Mouse (Mus musculus): ENCODE results near the gene Olfr875. TPM values are rescaled to one million over a fixed set of nuclear protein-coding genes. Genes with fewer than 3 reads are reported as not detected.

Gene Olfr875
- total and polyA plus RNA-seq, 3 experiments, result not detected

- dilution Hi-C loops (cut with MboI; ENCODE audit: extremely low pct_ligation_motif_present, extremely low pct_unique_long_range_greater_than_20kb, low sequenced_read_pairs), result no loop called here
- H3K4me3 ChIP-seq (replicated peaks in 1 of 3; ENCODE audit: low read depth in 2 of 3, low read length in 2 of 3, poor library complexity in 1 of 3), result no peak overlapping the region
- no peak overlapping the region for H3K9ac ChIP-seq (ENCODE audit: insufficient read depth, low read depth)
- in situ Hi-C loops (cut with MboI; ENCODE audit: low pct_ligation_motif_present, low pct_unique_long_range_greater_than_20kb, low sequenced_read_pairs), result no loop called here
- H3K27me3 ChIP-seq (replicated peaks), result no peaks in the 10 kb centered on the region
- no peaks in the 10 kb centered on the region for H3K36me3 ChIP-seq (replicated peaks in 1 of 2; ENCODE audit: control insufficient read depth in 1 of 2, insufficient read depth in 1 of 2, low read length in 1 of 2)
- TF ChIP-seq TCF12 (IDR thresholded peaks at IDR 0.05; ENCODE audit: low read depth, low read length), result no peak
- 0 out of 2 replicates have a peak, but pooled peaks have one; percentile 13 for TF ChIP-seq EP300 (IDR thresholded peaks at IDR 0.05; ENCODE audit: low read length)
- no peaks in the 10 kb centered on the region for H3K9me3 ChIP-seq (replicated peaks; ENCODE audit: low read length)
- H3K4me2 ChIP-seq (ENCODE audit: insufficient read depth, low read depth, poor library complexity, severe bottlenecking), result no peak overlapping the region
- H3K79me2 ChIP-seq (replicated peaks; ENCODE audit: control insufficient read depth, extremely low read depth, insufficient read depth, poor library complexity, severe bottlenecking), result no peaks in the 10 kb centered on the region
- H3K27ac ChIP-seq (ENCODE audit: insufficient read depth, low read depth), result no peak overlapping the region
- peak; percentile 28 for DNase-seq (ENCODE audit: extremely low read depth)
- peaks cover 0 to 13% of the 10 kb centered on the region in 2 experiments; a peak in 2 of 4 replicates for H3K4me1 ChIP-seq (ENCODE audit: control insufficient read depth in 1 of 2, insufficient read depth in 2 of 2)
These were observed 35.6 kb downstream of the Olfr875 start for GRCm38 (mm10) chr9:37807235-37807634.

- H3K27ac ChIP-seq (ENCODE audit: insufficient read depth, low read depth), result no peak overlapping the region
- H3K4me1 ChIP-seq (ENCODE audit: control insufficient read depth in 1 of 2, insufficient read depth in 2 of 2), result peaks cover 0 to 13% of the 10 kb centered on the region in 2 experiments; a peak in 2 of 4 replicates
- H3K36me3 ChIP-seq (replicated peaks in 1 of 2; ENCODE audit: control insufficient read depth in 1 of 2, insufficient read depth in 1 of 2, low read length in 1 of 2), result no peaks in the 10 kb centered on the region
- no peak overlapping the region for H3K9ac ChIP-seq (ENCODE audit: insufficient read depth, low read depth)
- in situ Hi-C loops (cut with MboI; ENCODE audit: low pct_ligation_motif_present, low pct_unique_long_range_greater_than_20kb, low sequenced_read_pairs) (no loop called here), dilution Hi-C loops (cut with MboI; ENCODE audit: extremely low pct_ligation_motif_present, extremely low pct_unique_long_range_greater_than_20kb, low sequenced_read_pairs) (no loop called here)
- no peaks in the 10 kb centered on the region for H3K9me3 ChIP-seq (replicated peaks; ENCODE audit: low read length)
- no peaks in the 10 kb centered on the region for H3K27me3 ChIP-seq (replicated peaks)
- H3K4me3 ChIP-seq (replicated peaks in 1 of 3; ENCODE audit: low read depth in 2 of 3, low read length in 2 of 3, poor library complexity in 1 of 3), result no peak overlapping the region
- H3K79me2 ChIP-seq (replicated peaks; ENCODE audit: control insufficient read depth, extremely low read depth, insufficient read depth, poor library complexity, severe bottlenecking), result no peaks in the 10 kb centered on the region
- TF ChIP-seq MEF2A (IDR thresholded peaks at IDR 0.05; ENCODE audit: borderline replicate concordance, low read depth, low read length) (no peak), PAX5 (IDR thresholded peaks at IDR 0.05; ENCODE audit: low read length) (no peak)
- no peak for DNase-seq (ENCODE audit: extremely low read depth)
- H3K4me2 ChIP-seq (ENCODE audit: insufficient read depth, low read depth, poor library complexity, severe bottlenecking), result no peak overlapping the region
These were observed 36.8 kb downstream of the Olfr875 start for GRCm38 (mm10) chr9:37808456-37808855.

GRCm38 (mm10) chr9:37808976-37809375 lies 37.3 kb downstream of the Olfr875 start:
- Histone ChIP-seq H3K4me2 (ENCODE audit: insufficient read depth, low read depth, poor library complexity, severe bottlenecking) (no peak overlapping the region), H3K4me3 (replicated peaks in 1 of 3; ENCODE audit: low read depth in 2 of 3, low read length in 2 of 3, poor library complexity in 1 of 3) (no peak overlapping the region), H3K4me1 (ENCODE audit: control insufficient read depth in 1 of 2, insufficient read depth in 2 of 2) (peaks cover 0 to 13% of the 10 kb centered on the region in 2 experiments; a peak in 2 of 4 replicates), H3K36me3 (replicated peaks in 1 of 2; ENCODE audit: control insufficient read depth in 1 of 2, insufficient read depth in 1 of 2, low read length in 1 of 2) (no peaks in the 10 kb centered on the region), H3K27me3 (replicated peaks) (no peaks in the 10 kb centered on the region), H3K79me2 (replicated peaks; ENCODE audit: control insufficient read depth, extremely low read depth, insufficient read depth, poor library complexity, severe bottlenecking) (no peaks in the 10 kb centered on the region), H3K27ac (ENCODE audit: insufficient read depth, low read depth) (no peak overlapping the region), H3K9me3 (replicated peaks; ENCODE audit: low read length) (no peaks in the 10 kb centered on the region), H3K9ac (ENCODE audit: insufficient read depth, low read depth) (no peak overlapping the region)
- no peak for DNase-seq (ENCODE audit: extremely low read depth)
- in situ Hi-C loops (cut with MboI; ENCODE audit: low pct_ligation_motif_present, low pct_unique_long_range_greater_than_20kb, low sequenced_read_pairs), result no loop called here
- dilution Hi-C loops (cut with MboI; ENCODE audit: extremely low pct_ligation_motif_present, extremely low pct_unique_long_range_greater_than_20kb, low sequenced_read_pairs), result no loop called here
- TF ChIP-seq ZMIZ1 (IDR thresholded peaks at IDR 0.05; ENCODE audit: low read depth, low read length), result no peak
- no peak for TF ChIP-seq JUND (conservative IDR thresholded peaks at IDR 0.05; ENCODE audit: low read depth, low read length)
- no peak for TF ChIP-seq RAD21 (IDR thresholded peaks at IDR 0.05; ENCODE audit: low read depth, low read length)
- no peak for TF ChIP-seq MAFK (IDR thresholded peaks at IDR 0.05; ENCODE audit: insufficient replicate concordance, low read length)
- no peak for TF ChIP-seq TBP (conservative IDR thresholded peaks at IDR 0.05; ENCODE audit: low read depth, low read length)
- TF ChIP-seq UBTF (IDR thresholded peaks at IDR 0.05; ENCODE audit: low read depth, low read length), result no peak
- TF ChIP-seq ZC3H11A (IDR thresholded peaks at IDR 0.05; ENCODE audit: low read depth, low read length), result no peak
- TF ChIP-seq GABPA (IDR thresholded peaks at IDR 0.05; ENCODE audit: insufficient replicate concordance, low read depth, low read length), result no peak
- TF ChIP-seq POLR2A (IDR thresholded peaks at IDR 0.05; ENCODE audit: low read depth, low read length), result no peak
- TF ChIP-seq ELF1 (IDR thresholded peaks at IDR 0.05; ENCODE audit: low read depth, low read length), result no peak
- no peak for TF ChIP-seq CTCF (conservative IDR thresholded peaks at IDR 0.05 in 1 of 2, IDR thresholded peaks at IDR 0.05 in 1 of 2; ENCODE audit: low read depth in 2 of 2, low read length in 2 of 2)
- TF ChIP-seq NELFE (IDR thresholded peaks at IDR 0.05; ENCODE audit: low read depth, low read length), result no peak
- no peak for TF ChIP-seq TCF12 (IDR thresholded peaks at IDR 0.05; ENCODE audit: low read depth, low read length)
- no peak for TF ChIP-seq MAZ (IDR thresholded peaks at IDR 0.05; ENCODE audit: low read depth, low read length)
- no peak for TF ChIP-seq IRF4 (IDR thresholded peaks at IDR 0.05; ENCODE audit: low read depth, low read length)
- TF ChIP-seq ZKSCAN1 (IDR thresholded peaks at IDR 0.05; ENCODE audit: borderline replicate concordance, low read depth, low read length), result no peak
- TF ChIP-seq BHLHE40 (IDR thresholded peaks at IDR 0.05; ENCODE audit: low read depth, low read length), result no peak
